Mouse (Mus musculus): ENCODE data around the gene Lix1l. TPM values are rescaled to one million over a fixed set of nuclear protein-coding genes. Genes with fewer than 3 reads are reported as not detected.
A peak's percentile ranks its signal among the peaks of the same experiment; 100 is the strongest.

Gene Lix1l
- polyA plus RNA-seq, 1 experiment from 2014 or later, result 4.6 TPM

DNA sequence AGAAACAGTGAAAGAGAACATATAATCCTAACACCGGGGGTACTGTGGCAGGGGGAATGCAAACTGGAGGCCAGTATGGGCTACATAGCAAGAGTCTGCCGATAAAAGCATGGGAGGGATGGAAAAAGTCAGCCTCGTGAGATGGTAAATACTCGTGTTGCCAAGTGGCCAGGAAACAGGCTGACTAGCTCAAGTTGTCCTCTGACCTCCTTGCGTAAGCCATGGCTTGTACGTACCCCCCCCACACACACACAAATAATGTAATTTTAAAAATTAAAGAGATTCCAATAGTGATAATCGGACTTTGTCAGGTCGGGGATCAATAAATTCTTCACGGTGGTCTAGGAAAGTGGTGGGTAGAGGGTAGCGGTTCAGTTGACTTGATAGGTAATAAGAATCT lies 7.6 kb upstream of the Lix1l start:
- Histone ChIP-seq H3K27me3 (replicated peaks) (no peaks in the 10 kb centered on the region), H3K9me3 (no peaks in the 10 kb centered on the region), H3K4me2 (peak overlapping the region; percentile 89), H3K36me3 (peaks cover 10% of the 10 kb centered on the region; the same call in 1 of the 2 replicates), H3K27ac (replicated peaks) (peak overlapping the region; percentile 89), H3K4me3 (peak overlapping the region; percentile 65), H3K4me1 (peaks cover 39% of the 10 kb centered on the region), H3K9ac (peak overlapping the region; percentile 83)
- ATAC-seq (ENCODE audit: extremely low read depth, insufficient number of reproducible peaks, low FRiP score, low TSS enrichment), result no peak
- under 1% methylated on average over 10 of the region's 10 CpGs for WGBS

DNA sequence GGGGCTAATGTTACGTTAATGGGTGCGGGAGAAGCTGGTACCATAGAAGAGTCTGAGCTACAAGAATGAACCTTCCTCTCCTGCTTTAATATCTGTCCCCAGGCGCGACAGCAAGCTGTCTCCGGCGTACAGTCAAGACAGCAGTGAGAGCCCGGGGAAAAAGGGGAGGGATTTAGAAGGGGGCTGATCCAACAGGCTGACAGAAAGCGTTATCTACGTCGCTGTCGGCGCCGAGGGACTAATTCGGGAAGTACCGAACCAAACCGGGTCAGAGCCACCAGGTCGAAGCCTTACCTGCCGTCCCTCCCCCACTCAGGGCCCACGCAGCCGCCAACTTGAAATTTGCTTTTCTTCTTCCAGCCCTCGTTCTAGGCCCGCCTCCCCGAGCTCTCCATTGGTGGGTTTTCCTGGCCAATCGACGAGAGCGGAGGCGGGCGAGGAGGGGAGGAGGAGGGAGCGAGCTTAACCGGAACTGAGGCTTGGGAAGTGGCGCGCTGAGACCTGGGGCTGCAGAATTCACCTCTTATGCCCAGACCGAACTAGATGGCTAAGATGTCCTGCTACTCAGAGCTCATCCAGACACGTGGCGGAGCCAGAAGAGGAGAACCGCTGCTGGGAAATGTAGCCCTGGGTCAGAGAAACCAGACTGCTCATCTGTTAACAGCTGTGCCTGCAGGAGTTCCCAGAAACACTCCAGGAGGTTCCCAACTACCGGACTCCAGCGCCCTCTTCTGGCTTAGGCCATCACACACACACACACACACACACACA lies 7.0 kb upstream of the Lix1l start, which contains the start of gene Polr3gl:
Gene Polr3gl (minus strand): TSS at position 392 of the 771 bp plus-strand sequence.
- peaks cover 45% of the 10 kb centered on the region for H3K4me1 ChIP-seq
- peak within 1 kb of the TSS; percentile 83 for H3K9ac ChIP-seq
- WGBS, result under 1% methylated on average over 36 of the region's 38 CpGs
- no peaks in the 10 kb centered on the region for H3K27me3 ChIP-seq (replicated peaks)
- ATAC-seq (ENCODE audit: extremely low read depth, insufficient number of reproducible peaks, low FRiP score, low TSS enrichment), result peak; percentile 78
- H3K36me3 ChIP-seq, result peaks cover 10% of the 10 kb centered on the region; the same call in 1 of the 2 replicates
- peak within 1 kb of the TSS; percentile 65 for H3K4me3 ChIP-seq
- peak within 1 kb of the TSS; percentile 89 for H3K27ac ChIP-seq (replicated peaks)
- no peaks in the 10 kb centered on the region for H3K9me3 ChIP-seq
- H3K4me2 ChIP-seq, result peak within 1 kb of the TSS; percentile 89

DNA sequence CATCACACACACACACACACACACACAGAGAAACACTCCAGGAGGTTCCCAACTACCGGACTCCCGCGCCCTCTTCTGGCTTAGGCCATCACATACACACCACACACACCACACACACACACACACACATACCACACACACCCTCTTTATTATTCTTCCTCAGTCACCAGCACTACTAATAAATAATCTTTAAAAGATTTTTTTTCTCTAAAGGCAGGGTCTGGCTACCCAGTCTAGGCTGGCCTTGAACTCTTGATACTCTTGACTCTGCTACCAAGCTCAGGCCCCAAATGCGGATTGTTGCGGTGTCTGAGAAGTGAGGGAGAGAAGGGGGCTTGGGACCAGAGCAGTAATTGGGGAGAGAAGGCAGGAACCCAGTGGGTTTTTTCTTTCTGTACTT lies 6.1 kb upstream of the Lix1l start:
- no peak overlapping the region for H3K4me2 ChIP-seq
- no peaks in the 10 kb centered on the region for H3K9me3 ChIP-seq
- H3K4me3 ChIP-seq, result no peak overlapping the region
- peaks cover 7% of the 10 kb centered on the region; the same call in 1 of the 2 replicates for H3K36me3 ChIP-seq
- no peak overlapping the region for H3K27ac ChIP-seq (replicated peaks)
- no peaks in the 10 kb centered on the region for H3K27me3 ChIP-seq (replicated peaks)
- peaks cover 49% of the 10 kb centered on the region for H3K4me1 ChIP-seq
- no peak for ATAC-seq (ENCODE audit: extremely low read depth, insufficient number of reproducible peaks, low FRiP score, low TSS enrichment)
- H3K9ac ChIP-seq, result no peak overlapping the region
- WGBS, result 67% methylated on average over 5 of the region's 5 CpGs

DNA sequence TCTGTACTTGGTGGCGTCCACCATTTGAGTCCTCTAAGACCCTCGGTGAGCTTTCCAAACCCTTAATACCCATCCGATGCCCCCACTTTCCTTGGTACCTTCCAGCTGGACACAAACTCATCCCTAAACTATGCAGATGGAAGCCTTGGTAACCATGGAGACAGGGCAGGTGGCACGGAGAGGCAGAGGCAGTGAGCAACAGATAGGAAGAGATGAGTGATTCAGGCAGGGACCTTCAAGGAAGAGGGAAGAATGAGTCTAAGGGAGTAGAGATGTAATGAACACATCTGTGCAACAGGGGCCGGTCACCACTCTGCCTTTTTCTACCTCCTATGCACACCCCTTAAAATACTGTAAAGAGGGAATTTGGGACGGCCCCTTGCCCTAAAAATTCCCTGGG lies 5.3 kb upstream of the Lix1l start:
- Histone ChIP-seq H3K4me1 (peaks cover 57% of the 10 kb centered on the region), H3K27me3 (replicated peaks) (no peaks in the 10 kb centered on the region), H3K9me3 (no peaks in the 10 kb centered on the region), H3K36me3 (0 out of 2 replicates have a peak, but pooled peaks cover 3% of the 10 kb centered on the region), H3K4me3 (peak overlapping the region; percentile 63), H3K4me2 (peak overlapping the region; percentile 77), H3K9ac (peak overlapping the region; percentile 84), H3K27ac (replicated peaks) (peak overlapping the region; percentile 73)
- 36% methylated on average over 6 of the region's 6 CpGs for WGBS
- no peak for ATAC-seq (ENCODE audit: extremely low read depth, insufficient number of reproducible peaks, low FRiP score, low TSS enrichment)

DNA sequence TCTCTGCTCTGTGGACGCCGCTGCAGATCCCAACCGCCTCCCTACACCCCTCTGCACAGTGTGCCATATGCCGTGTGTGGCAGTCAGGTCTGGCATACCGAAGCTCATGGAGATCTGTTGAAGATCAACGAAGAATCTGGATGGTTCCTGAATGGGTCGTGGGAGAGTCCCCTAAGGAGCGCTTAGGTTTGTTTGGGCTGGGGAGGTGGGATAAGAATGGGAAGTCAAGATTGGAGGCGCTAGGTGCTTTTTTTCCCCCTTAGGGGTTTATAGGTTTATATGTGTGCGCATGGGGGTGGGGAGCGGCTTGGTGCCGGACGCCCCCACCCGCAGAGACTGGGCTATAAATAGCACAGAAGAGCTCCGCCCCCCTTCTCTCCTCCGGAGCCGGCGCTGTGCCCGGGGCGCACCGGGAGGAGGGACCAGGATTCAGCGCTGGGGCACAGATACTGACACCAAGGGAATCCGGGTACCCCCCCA lies 4.7 kb upstream of the Lix1l start, which contains the start of gene Ankrd34a:
Gene Ankrd34a (plus strand): TSS at position 409 of the 480 bp plus-strand sequence.
- peak within 1 kb of the TSS; percentile 74 for H3K27ac ChIP-seq (replicated peaks)
- WGBS, result under 1% methylated on average over 23 of the region's 23 CpGs
- no peak for ATAC-seq (ENCODE audit: extremely low read depth, insufficient number of reproducible peaks, low FRiP score, low TSS enrichment)

DNA sequence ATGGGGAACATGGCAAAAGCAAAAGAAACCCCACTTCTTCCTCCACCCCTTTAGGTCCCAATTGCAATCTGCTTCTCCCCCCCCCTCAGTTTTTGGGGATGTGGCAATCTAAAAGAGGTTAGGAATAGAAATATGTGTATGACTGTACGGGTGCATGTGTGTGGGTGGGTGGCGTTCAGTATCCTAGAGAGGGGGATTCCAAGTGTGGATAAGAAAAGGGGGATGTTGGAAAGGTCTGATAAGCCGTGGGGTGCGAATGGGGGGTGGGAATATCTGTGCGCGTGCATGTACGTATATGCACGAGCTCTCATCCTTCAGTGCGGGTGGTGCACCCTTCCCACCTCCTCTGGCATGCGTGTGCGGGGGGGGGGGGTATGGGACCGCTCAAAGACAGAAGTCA lies 4.1 kb upstream of the Lix1l start:
- 0% methylated on average over 11 of the region's 12 CpGs for WGBS
- Histone ChIP-seq H3K4me3 (peak overlapping the region; percentile 63), H3K9ac (peak overlapping the region; percentile 84), H3K4me1 (peaks cover 59% of the 10 kb centered on the region), H3K27me3 (replicated peaks) (no peaks in the 10 kb centered on the region), H3K4me2 (peak overlapping the region; percentile 77), H3K36me3 (no peaks in the 10 kb centered on the region), H3K27ac (replicated peaks) (peak overlapping the region; percentile 74), H3K9me3 (no peaks in the 10 kb centered on the region)
- ATAC-seq (ENCODE audit: extremely low read depth, insufficient number of reproducible peaks, low FRiP score, low TSS enrichment), result no peak

More for the DNA sequence above, 4.7 kb upstream of the Lix1l start, which contains the start of gene Ankrd34a:
- Histone ChIP-seq H3K4me3 (peak within 1 kb of the TSS; percentile 63), H3K9me3 (no peaks in the 10 kb centered on the region), H3K36me3 (no peaks in the 10 kb centered on the region), H3K9ac (peak within 1 kb of the TSS; percentile 84), H3K4me2 (peak within 1 kb of the TSS; percentile 77), H3K4me1 (peaks cover 57% of the 10 kb centered on the region), H3K27me3 (replicated peaks) (no peaks in the 10 kb centered on the region)

DNA sequence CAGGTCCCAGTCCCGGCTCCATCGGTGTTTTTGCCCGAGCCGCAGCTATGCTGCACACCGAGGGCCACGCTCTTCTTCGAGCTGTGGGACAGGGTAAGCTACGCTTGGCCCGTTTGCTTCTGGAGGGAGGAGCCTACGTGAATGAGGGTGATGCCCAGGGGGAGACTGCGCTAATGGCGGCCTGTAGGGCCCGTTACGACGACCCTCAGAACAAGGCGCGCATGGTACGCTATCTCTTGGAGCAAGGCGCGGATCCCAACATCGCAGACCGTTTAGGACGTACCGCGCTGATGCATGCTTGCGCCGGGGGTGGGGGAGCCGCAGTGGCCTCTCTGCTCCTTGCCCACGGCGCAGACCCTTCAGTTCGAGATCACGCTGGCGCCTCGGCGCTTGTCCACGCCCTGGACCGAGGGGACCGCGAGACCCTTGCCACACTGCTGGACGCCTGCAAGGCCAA lies 3.5 kb upstream of the Lix1l start:
- WGBS, result under 1% methylated on average over 40 of the region's 40 CpGs
- Histone ChIP-seq H3K9me3 (no peaks in the 10 kb centered on the region), H3K27me3 (replicated peaks) (no peaks in the 10 kb centered on the region), H3K4me3 (peak overlapping the region; percentile 63), H3K4me2 (peak overlapping the region; percentile 77), H3K27ac (replicated peaks) (peak overlapping the region; percentile 74), H3K4me1 (peaks cover 60% of the 10 kb centered on the region), H3K36me3 (no peaks in the 10 kb centered on the region), H3K9ac (peak overlapping the region; percentile 84)
- no peak for ATAC-seq (ENCODE audit: extremely low read depth, insufficient number of reproducible peaks, low FRiP score, low TSS enrichment)

DNA sequence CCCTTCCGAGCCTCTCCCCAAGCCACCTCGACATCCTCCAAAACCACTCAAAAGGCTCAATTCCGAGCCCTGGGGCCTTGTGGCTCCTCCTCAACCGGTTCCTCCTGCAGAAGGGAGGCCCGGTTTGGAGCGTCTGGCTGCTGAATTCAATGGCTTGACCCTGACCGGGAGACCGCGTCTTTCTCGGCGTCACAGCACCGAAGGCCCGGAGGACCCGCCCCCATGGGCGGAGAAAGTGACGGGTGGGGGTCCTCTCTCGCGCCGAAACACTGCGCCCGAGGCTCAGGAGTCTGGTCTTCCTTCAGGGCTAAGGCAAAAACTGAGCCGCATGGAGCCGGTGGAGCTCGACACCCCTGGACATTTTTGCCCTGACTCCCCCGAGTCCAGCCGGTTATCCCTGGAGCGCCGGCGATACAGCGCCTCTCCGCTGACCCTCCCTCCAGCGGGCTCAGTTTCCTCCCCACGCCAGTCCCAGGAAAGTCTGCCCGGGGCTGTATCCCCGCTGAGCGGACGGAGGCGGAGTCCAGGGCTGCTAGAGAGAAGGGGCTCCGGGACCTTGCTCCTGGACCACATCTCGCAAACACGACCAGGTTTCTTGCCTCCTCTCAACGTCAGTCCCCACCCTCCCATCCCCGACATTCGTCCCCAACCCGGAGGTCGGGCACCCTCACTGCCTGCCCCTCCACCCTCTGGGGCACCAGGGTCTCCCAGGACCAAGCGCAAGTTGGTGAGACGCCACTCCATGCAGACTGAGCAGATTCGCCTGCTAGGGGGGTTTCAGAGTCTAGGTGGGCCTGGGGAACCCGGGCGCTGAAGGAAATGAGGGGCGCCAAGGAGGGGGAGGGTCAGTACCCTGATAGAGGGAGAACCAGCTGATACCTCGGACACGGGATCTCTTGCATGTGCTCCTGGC lies 2.5 kb upstream of the Lix1l start:
- Histone ChIP-seq H3K9ac (peak overlapping the region; percentile 84), H3K9me3 (no peaks in the 10 kb centered on the region), H3K36me3 (peaks cover 7% of the 10 kb centered on the region), H3K4me1 (peaks cover 60% of the 10 kb centered on the region), H3K4me2 (peak overlapping the region; percentile 77), H3K27ac (replicated peaks) (peak overlapping the region; percentile 74), H3K4me3 (peak overlapping the region; percentile 63), H3K27me3 (replicated peaks) (no peaks in the 10 kb centered on the region)
- no peak for ATAC-seq (ENCODE audit: extremely low read depth, insufficient number of reproducible peaks, low FRiP score, low TSS enrichment)
- WGBS, result 5% methylated on average over 54 of the region's 54 CpGs

DNA sequence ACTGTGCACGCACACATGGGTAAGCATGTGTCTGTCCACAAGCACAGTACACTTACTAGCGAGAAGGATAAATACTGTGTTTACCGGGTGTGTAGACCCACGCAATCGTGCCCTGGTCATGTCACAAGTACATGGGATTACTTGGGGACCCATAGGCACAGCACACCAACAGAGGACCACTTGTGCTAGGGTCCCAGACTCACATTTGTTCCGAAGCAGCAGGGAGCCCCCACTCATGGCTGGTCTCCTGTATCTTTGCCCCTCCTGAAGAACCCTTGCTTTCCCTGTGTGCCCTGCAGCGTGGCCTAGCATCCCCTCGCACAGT lies 1.9 kb upstream of the Lix1l start:
- H3K9ac ChIP-seq, result no peak overlapping the region
- peaks cover 13% of the 10 kb centered on the region for H3K36me3 ChIP-seq
- H3K4me3 ChIP-seq, result peak overlapping the region; percentile 63; the same call in 1 of the 2 replicates
- H3K27ac ChIP-seq (replicated peaks), result no peak overlapping the region
- no peaks in the 10 kb centered on the region for H3K27me3 ChIP-seq (replicated peaks)
- ATAC-seq (ENCODE audit: extremely low read depth, insufficient number of reproducible peaks, low FRiP score, low TSS enrichment), result no peak
- H3K4me1 ChIP-seq, result peaks cover 66% of the 10 kb centered on the region
- 66% methylated on average over 8 of the region's 8 CpGs for WGBS
- H3K9me3 ChIP-seq, result no peaks in the 10 kb centered on the region
- peak overlapping the region; percentile 77 for H3K4me2 ChIP-seq

DNA sequence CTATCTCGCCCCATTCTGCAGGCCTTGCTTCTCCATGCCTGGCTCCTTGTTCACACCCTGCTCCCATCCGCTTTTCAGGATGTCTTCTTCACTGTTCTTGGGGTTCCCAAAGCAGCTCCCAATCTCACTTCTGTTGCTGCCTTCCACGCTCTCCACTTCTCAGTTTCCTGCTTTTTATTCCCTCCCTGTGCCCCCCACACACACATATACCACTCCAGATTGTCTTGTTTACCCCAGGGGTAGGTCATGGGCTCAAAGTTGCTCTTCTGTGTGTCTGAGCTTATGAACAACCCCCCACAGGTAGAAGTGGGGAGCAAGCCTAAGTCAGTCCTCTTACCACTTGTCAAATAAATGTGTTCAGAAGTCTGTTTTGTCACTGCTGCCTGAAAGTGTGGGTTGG lies 1.5 kb upstream of the Lix1l start:
- Histone ChIP-seq H3K9me3 (no peaks in the 10 kb centered on the region), H3K4me1 (peaks cover 70% of the 10 kb centered on the region), H3K27ac (replicated peaks) (no peak overlapping the region), H3K4me2 (peak overlapping the region; percentile 77; the same call in 1 of the 2 replicates), H3K27me3 (replicated peaks) (no peaks in the 10 kb centered on the region), H3K36me3 (peaks cover 17% of the 10 kb centered on the region), H3K9ac (no peak overlapping the region), H3K4me3 (peak overlapping the region; percentile 63; the same call in 1 of the 2 replicates)
- no peak for ATAC-seq (ENCODE audit: extremely low read depth, insufficient number of reproducible peaks, low FRiP score, low TSS enrichment)
- 82% methylated on average over 3 of the region's 3 CpGs for WGBS
